Mouse (Mus musculus) cerebellum, adult (tissue): ENCODE measurements around the gene Armc2.

Source experiments
- ATAC-seq: cut with Nextera tagmentation; 2 replicates; pipeline ENCODE4 v1.9.2; 2017; ENCODE audit warnings: mild to moderate bottlenecking, moderate library complexity, mixed read lengths; ENCODE audit not compliant: insufficient number of reproducible peaks, low FRiP score, low TSS enrichment

The Armc2 gene

GRCm38 (mm10) chr10:42018016-42018949 lies at the start of gene Armc2:
Armc2 (minus strand) TSS chr10:42018442.
- peak; percentile 97 for ATAC-seq

GRCm38 (mm10) chr10:42064446-42064845 lies 46.2 kb upstream of the Armc2 start:
- no peak for ATAC-seq

- ATAC-seq = no peak
These were observed 41.3 kb upstream of the Armc2 start for GRCm38 (mm10) chr10:42059522-42059921.

GRCm38 (mm10) chr10:42057746-42058145 lies 39.5 kb upstream of the Armc2 start:
- no peak for ATAC-seq

GRCm38 (mm10) chr10:42057231-42057601 lies 39.0 kb upstream of the Armc2 start:
- no peak for ATAC-seq

- ATAC-seq = no peak
These were observed 38.4 kb upstream of the Armc2 start for GRCm38 (mm10) chr10:42056486-42057230.

- ATAC-seq = peak; percentile 86
These were observed 37.3 kb upstream of the Armc2 start for GRCm38 (mm10) chr10:42055224-42056165.

- ATAC-seq = no peak
These were observed 32.8 kb upstream of the Armc2 start for GRCm38 (mm10) chr10:42051069-42051468.

- ATAC-seq = no peak
These were observed 30.4 kb upstream of the Armc2 start for GRCm38 (mm10) chr10:42048648-42049047.

GRCm38 (mm10) chr10:42044574-42044973 lies 26.3 kb upstream of the Armc2 start:
- ATAC-seq = no peak

- no peak for ATAC-seq
These were observed 25.1 kb upstream of the Armc2 start for GRCm38 (mm10) chr10:42043307-42043706.

GRCm38 (mm10) chr10:42042881-42043280 lies 24.6 kb upstream of the Armc2 start:
- ATAC-seq = no peak

- no peak for ATAC-seq
These were observed 23.8 kb upstream of the Armc2 start for GRCm38 (mm10) chr10:42042087-42042486.

GRCm38 (mm10) chr10:42038571-42038970 lies 20.3 kb upstream of the Armc2 start:
- ATAC-seq = no peak

GRCm38 (mm10) chr10:42037301-42037870 lies 19.1 kb upstream of the Armc2 start:
- no peak for ATAC-seq

GRCm38 (mm10) chr10:42036846-42037245 lies 18.6 kb upstream of the Armc2 start:
- no peak for ATAC-seq

- ATAC-seq = no peak
These were observed 15.3 kb upstream of the Armc2 start for GRCm38 (mm10) chr10:42033571-42033970.

GRCm38 (mm10) chr10:42031021-42031420 lies 12.8 kb upstream of the Armc2 start:
- ATAC-seq = peak; percentile 90

GRCm38 (mm10) chr10:42029502-42029901 lies 11.3 kb upstream of the Armc2 start:
- no peak for ATAC-seq

- ATAC-seq = no peak
These were observed 9.1 kb upstream of the Armc2 start for GRCm38 (mm10) chr10:42027337-42027736.
